ENCODE assay signal across 15 mouse cellular contexts in the genomic region with DNA sequence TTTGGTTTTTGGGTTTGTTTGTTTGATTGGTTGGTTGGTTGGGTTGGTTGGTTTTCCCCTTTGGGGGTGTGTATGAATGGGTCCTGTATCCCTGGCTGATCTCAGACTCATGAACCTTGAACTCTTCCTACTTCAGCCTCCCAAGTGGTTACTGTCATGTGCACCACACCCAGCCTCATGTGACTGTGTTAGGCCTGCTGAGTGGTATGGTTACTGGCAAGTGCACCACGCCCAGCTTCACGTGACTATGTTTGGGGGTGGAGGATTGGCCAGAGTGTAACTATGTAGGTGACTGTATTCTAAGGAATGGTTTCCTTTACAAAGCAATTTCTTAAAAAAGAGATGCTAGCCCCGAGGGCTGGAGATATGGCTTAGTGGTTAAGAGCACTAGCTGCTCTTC. TPM values are rescaled to one million over a fixed set of nuclear protein-coding genes. Genes with fewer than 3 reads are reported as not detected.
DNase-seq lines count a peak whose midpoint lies in the region; ATAC-seq lines count a peak whose summit lies in the region.
"Had no signal": no experiment of that assay in that cellular context is flagged by ENCODE, and none has a peak within 500 bp of the region (broad histone marks: within the 10 kb centered on the region; RNA-seq: fewer than 3 reads in every experiment).

No protein-coding gene starts in this region.

- no peak overlapping the region for H3K27ac ChIP-seq in liver, embryonic 15.5 days (replicated peaks)
- H3K27ac ChIP-seq: limb, embryonic 15.5 days; midbrain, embryonic 12.5 days had no signal

- H3K4me1 ChIP-seq in liver, embryonic 15.5 days (replicated peaks): peaks cover 11% of the 10 kb centered on the region
- H3K4me1 ChIP-seq: limb, embryonic 15.5 days; midbrain, embryonic 12.5 days had no signal

- WGBS in liver, embryonic 15.5 days (ENCODE audit: insufficient replicate concordance): 55% methylated on average over 3 of the region's 3 CpGs

- H3K36me3 ChIP-seq in liver, embryonic 15.5 days (replicated peaks): no peaks in the 10 kb centered on the region
- H3K36me3 ChIP-seq in splenic B cell, adult 2 months (ENCODE audit: control insufficient read depth, insufficient read depth, low read length, poor library complexity, severe bottlenecking): no peaks in the 10 kb centered on the region
- H3K36me3 ChIP-seq: limb, embryonic 15.5 days; midbrain, embryonic 12.5 days had no signal

- ATAC-seq in liver, embryonic 15.5 days (ENCODE audit: insufficient read depth): peak; percentile 87

- no peaks in the 10 kb centered on the region for H3K9me3 ChIP-seq in liver, embryonic 15.5 days (replicated peaks)
- H3K9me3 ChIP-seq: limb, embryonic 15.5 days; midbrain, embryonic 12.5 days had no signal

- H3K4me2 ChIP-seq in liver, embryonic 15.5 days: 0 out of 2 replicates have a peak overlapping the region, but pooled peaks have one; percentile 7
- H3K4me2 ChIP-seq: limb, embryonic 15.5 days; midbrain, embryonic 12.5 days had no signal

- no peak overlapping the region for H3K9ac ChIP-seq in liver, embryonic 15.5 days
- H3K9ac ChIP-seq: limb, embryonic 15.5 days; midbrain, embryonic 12.5 days had no signal

- H3K4me3 ChIP-seq in liver, embryonic 15.5 days (replicated peaks): no peak overlapping the region
- H3K4me3 ChIP-seq: limb, embryonic 15.5 days; midbrain, embryonic 12.5 days had no signal

- H3K27me3 ChIP-seq in liver, embryonic 15.5 days: 0 out of 2 replicates have a peak, but pooled peaks cover 4% of the 10 kb centered on the region
- H3K27me3 ChIP-seq in splenic B cell, adult 2 months (ENCODE audit: control insufficient read depth, insufficient read depth, low read length, poor library complexity, severe bottlenecking): no peaks in the 10 kb centered on the region
- H3K27me3 ChIP-seq: limb, embryonic 15.5 days; midbrain, embryonic 12.5 days had no signal

- DNase-seq in lung, postnatal 36 days: peak; percentile 46
- DNase-seq in lung, postnatal 14 days: no peak
- peak; percentile 61 for DNase-seq in c-Kit-negative CD71-positive TER-119-positive erythroid progenitor cells, embryonic 14.5 days (ENCODE audit: low read depth, low spot score)
- peak; percentile 83 for DNase-seq in splenic B cell, adult 2 months (ENCODE audit: low read depth, low spot score)
- DNase-seq in gastrocnemius, adult 18-20 months (ENCODE audit: low spot score): no peak
- no peak for DNase-seq in adrenal gland, adult 2 months
- no peak for DNase-seq in layer of hippocampus, adult 11-12 months (ENCODE audit: low spot score)
- DNase-seq: gastrocnemius, postnatal 36 days; heart, postnatal 4 days; kidney, adult 9 months; thymus, postnatal 25 days had no signal

RNA-seq across cellular contexts. Expression of gene Aff1, which starts 16.9 kb away (rescaled TPM):
- polyA plus RNA-seq in liver, embryonic 15.5 days (2015; fragmentation: Nextera tagmentation; extraction: Ambion mirVana): 14.3 and 17.9 TPM in 2 replicates
- 10 to 100 TPM; 40.6 to 45.9 TPM for total RNA-seq in gastrocnemius, adult 18-20 months (2021)
- total RNA-seq in adrenal gland, adult 2 months (2021): 10 to 100 TPM; 32.8 to 50.0 TPM
- 4.3 and 5.6 TPM in 2 replicates for polyA plus RNA-seq in adrenal gland, adult 2 months (2012; rRNA removed)

RNA-seq across cellular contexts. Expression of gene 1700016H13Rik, which starts 53.2 kb away (rescaled TPM):
- polyA plus RNA-seq in liver, embryonic 15.5 days (2015; fragmentation: Nextera tagmentation; extraction: Ambion mirVana): not detected in 2 replicates
- total RNA-seq in gastrocnemius, adult 18-20 months (2021): 1 to 10 TPM in 1 of 2 experiments, under 1 TPM in 1; 0.57 to 1.3 TPM
- total RNA-seq in adrenal gland, adult 2 months (2021): not detected
- polyA plus RNA-seq in adrenal gland, adult 2 months (2012; rRNA removed): not detected in 2 replicates
- total RNA-seq: layer of hippocampus, postnatal 10 days had no signal

Comparison
In these comparisons a context has a peak if more than half of its experiments do, and no peak if none do; other contexts are left out.
1. DNase-seq: peak in lung, postnatal 36 days (single experiment), c-Kit-negative CD71-positive TER-119-positive erythroid progenitor cells, embryonic 14.5 days (single experiment) and splenic B cell, adult 2 months (single experiment); none in lung, postnatal 14 days (single experiment), gastrocnemius, adult 18-20 months (single experiment), adrenal gland, adult 2 months (single experiment) and layer of hippocampus, adult 11-12 months (single experiment).